Mouse (Mus musculus): ENCODE results near the gene Ubl3.

The Ubl3 gene

DNA sequence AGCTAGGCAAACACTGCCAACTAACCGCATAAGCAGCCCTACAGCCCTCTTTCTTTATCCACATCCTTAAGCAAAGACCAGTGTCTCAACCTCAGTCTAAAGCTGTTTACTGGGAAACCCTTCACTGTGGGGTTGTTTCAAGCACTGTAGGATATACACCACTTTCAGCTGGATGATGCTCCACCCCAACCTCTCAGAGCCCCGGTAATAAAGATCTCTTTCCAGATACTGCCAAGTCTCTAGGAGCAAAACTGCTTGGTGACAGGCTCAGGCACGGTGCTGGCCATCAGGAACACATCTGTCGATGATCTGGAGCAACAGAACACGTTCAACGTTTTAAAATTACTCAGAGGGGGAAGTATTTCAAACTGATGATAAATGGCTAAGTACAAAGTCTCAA lies 25.0 kb downstream of the Ubl3 start:
- DNase-seq (ENCODE audit: low spot score) = no peak

DNA sequence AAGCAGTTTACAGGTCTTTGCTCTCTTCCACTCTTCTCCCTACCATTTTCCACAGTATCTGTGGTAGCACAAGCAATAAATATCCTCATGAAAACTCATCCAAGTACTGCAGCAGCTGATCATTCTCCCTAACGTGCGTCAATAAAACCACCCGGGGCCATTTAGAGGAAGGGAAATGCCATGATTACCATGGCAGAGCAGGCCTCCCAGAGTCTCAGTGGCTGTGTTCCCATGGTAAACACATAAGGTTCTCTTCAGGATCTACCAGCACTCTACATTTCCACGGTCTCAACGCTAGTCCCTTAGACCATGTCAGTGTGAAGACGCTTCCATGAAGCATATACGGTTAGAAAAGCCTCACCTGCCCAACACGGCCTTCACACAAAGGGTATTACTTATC lies 26.0 kb downstream of the Ubl3 start:
- DNase-seq (ENCODE audit: low spot score) = no peak

DNA sequence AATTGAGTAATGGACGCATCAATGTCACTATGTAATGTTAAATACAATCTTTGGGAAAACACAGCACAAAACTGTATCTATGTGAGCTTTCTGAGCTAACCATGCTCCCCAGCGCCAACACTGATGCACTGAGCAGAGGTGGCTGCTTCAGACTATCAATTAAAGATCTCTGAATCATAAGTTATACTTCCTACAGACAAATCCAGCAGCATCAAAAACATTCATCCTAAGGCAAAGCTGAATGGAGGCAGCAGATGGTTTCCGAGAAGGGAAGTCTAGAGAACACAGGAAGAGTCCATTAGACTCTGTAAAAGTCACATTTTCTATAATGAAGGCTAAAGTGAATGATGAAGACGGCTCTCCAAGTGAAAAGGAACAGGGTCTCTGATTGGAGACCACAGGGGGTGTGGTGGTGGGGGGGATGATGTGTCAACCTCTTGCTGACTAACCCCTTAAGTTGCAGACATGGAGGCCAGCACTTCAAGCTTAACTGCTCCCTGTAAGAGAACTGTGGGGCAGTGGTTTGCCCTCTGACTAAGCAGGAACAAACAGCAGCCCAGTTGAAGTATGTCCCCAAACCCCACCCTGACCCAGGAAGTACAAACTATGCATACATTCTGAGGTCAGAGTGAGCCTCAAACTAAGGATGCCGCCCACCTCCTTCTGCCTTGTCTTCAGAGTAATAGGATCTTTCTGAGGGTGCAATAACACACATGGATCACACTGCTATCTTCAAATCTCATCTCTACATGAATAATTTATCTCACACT lies 29.2 kb downstream of the Ubl3 start:
- DNase-seq (ENCODE audit: low spot score) = no peak

DNA sequence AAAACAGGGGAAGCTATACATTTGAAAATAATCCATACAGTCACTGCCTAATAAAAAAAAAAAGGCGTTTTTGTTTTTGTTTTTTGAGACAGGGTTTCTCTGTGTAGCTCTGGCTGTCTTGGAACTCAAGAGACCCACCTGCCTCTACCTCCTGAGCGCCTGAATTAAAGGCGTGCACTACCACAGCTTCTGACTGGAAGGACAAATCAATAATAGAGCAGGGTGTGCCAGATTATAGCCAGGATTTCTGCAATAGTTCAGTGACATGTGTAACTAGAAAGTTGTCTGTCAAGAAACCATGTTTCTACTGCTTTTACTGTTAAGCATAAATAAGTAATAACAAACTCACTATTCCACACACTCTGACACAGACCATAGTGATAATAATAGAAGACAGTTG lies 30.2 kb downstream of the Ubl3 start:
- DNase-seq (ENCODE audit: low spot score) = no peak

DNA sequence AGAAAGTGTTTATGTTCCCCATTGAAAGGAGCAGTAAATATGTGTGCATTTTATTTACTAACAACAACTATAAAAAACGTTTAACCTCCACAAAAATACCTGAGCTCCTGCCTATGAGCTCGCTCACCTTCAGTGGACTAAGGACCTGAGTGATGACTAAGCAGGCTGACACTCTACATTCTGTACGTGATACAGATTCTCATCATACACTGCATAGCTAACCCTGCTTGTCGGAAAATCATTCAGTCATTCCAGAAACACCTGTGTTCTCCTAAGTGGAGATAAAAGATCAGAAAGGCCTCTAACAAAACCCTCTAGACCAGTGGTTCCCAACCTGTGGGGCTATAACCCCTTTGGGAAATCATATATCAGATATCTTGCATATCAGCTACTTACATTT lies 35.1 kb downstream of the Ubl3 start:
- DNase-seq (ENCODE audit: low spot score) = no peak

DNA sequence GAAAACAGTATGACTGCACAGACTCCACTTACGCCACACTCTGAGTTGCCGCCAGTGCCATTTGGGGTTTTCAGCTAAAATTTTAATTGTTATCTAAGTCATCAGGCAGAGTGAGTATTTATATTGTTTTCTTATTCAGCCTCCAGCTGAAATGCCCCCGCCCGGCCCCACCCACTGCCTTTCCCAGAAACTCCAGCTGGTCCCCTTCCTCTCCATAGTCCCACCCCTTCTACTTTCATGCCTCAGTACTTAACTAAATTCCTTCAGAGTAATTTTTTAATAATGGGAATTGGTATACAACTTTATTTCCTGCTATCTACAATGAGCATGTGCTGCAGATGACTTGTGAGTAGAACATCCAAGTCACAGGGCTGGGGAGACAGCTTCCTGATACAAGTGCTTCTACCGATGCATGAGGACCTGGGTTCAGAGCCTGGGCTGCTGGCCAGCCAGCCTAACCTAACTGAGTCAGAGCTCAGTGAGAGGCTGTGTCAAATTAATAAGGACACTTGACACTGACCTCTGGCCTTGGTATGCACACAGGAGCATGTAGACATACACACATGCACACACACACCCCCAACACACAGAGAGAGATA lies 40.4 kb downstream of the Ubl3 start:
- no peak for DNase-seq (ENCODE audit: low spot score)

DNA sequence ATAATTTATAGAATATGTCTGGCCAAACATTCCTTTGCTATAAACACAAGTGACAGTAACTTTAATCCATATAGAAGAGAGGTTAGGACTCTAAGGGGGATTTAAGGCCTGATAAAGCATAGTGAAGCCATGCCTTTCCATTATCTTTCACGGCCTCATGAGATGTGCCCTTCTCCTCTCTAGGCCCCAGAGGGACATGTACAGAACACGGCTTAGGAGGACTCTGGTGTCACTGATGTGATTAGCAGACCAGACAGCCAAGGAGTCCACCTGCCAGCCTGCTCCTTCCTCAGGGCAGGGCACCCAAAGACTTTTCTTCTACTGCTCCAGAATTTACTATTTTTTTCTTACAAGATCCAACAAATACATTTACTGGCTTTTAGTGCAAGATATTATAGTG lies 42.3 kb downstream of the Ubl3 start:
- DNase-seq (ENCODE audit: low spot score) = no peak

DNA sequence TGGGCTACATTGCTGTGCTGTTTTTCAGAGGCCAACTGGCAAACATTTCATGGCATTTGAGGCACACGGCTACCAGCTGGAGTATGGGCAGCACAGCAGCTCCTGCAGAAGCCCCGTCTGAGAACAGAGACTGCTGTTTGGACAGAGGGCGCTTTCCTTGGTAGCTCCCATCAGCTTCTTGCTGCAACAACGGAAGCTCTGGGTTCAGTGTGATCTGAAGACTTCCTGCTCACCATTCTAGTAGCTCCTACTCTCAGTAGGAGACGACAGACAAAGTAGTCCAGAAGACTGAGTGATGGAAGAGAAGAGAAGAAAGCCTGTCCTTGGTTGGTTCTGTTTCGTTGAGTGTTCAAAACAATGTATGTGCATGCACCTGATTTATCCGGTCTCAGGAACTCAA lies 42.9 kb downstream of the Ubl3 start:
- no peak for DNase-seq (ENCODE audit: low spot score)

DNA sequence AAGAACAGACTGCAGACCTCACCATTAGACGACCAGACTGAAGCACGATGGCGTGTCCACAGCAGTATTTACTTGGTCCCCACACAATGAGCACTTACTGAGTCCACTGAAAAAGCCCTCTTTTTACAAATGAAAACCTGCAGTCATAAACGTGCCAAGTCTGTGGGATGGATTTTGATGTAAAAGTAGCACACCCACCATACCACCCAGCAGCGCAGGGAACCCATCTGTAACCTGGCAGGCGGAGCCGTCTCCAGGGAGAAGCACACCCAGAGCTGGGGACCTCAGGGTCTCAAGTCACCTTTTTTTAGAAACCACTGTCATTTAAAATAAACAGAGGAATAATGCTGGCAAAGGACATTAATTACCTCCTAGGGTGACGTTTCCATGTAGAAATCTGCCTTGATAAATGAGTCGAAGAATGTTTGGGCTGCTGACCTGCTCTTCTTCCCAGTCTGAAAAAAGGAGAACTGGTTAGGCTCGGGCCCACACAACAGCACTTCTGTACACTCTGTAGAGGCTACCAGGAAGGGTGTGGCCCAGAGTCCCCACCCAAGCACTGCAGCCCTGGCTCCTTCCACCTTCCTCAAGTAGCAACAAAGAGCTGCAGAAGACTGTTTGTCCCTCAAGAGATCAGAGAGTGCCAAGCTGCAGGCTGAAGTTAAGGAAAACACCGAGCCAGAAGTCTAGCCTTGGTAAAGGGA lies 43.5 kb downstream of the Ubl3 start:
- no peak for DNase-seq (ENCODE audit: low spot score)

DNA sequence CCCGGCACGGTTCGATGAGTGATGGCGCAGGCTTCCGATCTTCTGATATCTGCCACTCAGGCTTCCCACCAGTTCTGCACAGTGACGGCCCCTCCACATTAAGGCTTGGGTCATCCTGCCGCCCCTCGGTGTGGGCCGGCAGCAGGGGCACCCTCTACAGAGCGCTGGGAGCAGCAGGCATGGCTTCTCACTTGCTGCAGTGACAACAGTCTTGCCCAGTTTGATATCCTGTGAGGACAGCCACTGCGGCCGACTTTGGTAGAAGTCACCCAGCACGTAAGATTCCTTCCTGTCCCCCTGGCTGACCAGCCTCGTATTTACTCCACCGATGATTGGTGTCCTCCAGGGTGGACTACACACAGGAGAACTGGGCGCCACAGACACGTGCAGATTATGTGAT lies 47.2 kb downstream of the Ubl3 start:
- no peak for DNase-seq (ENCODE audit: low spot score)

DNA sequence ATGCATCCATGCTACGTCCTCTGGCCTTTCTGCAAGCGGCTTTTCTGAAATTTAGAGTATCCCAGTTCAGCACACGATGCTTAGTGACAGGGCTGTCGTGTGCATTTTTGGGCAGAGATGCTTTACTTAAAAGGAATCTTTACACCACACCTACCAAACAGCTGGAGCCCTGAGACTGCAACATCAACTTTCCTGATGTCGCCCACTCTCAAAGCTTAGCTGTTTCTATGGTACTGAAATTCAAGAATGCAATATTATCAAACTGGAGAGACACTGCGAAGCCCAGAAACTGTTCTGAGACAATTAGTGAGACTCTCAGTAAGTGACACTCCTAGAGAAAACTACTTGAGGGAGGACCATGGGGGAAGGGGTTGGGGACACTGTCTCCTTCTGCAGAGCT lies 50.4 kb downstream of the Ubl3 start:
- DNase-seq (ENCODE audit: low spot score) = no peak

DNA sequence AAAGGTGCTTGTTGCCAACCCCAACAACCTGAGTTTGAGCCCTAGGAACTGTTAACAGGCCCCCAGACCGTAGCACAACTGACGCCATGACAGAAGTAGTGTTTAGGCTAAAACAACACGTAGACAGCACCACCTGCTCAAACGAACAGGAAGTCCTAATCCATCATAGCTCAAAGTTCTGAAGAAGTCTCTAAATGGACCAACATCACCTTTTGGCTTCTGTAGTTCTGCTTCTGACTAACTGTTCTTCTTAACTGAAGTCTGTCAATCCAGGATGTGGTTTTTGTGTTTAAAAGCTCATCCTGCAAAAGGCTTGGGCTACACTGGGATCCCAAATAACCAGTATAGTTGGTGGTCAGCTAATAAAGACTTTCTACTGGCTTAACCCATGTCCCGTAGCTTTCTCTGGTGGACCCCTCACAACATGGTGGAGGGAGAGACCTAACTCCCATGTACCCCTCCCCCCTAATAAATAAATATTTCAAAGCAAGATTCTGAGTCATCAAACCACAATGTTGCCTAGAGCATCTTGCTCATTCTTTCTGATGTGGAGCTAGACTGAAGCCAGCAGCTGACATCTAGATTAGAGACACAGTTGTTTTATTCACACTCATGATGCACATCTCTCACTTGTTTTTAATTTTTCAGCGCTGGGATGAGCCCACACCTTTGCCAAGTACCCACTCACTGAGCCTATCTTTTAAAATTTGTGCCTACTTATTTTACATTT lies 51.2 kb downstream of the Ubl3 start:
- no peak for DNase-seq (ENCODE audit: low spot score)

DNA sequence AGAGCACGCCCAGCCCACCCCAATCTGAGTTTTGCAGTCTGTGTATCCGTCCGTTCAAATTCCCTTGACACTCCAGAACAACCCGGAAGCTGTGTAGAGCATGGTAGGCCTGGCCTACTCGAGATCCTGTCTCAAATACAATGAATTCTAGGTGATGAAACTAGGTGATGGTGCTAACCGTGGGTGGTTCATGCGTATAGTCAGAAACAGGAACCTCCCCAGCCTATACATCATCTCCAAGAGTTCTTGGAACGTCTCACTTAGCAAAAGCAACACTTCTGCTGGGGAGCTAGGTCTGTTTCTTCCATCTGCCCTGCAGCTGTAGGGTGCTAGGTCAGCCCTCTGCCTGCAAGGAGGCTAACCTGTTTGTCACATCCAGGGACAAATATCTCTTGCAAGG lies 52.1 kb downstream of the Ubl3 start:
- no peak for DNase-seq (ENCODE audit: low spot score)

DNA sequence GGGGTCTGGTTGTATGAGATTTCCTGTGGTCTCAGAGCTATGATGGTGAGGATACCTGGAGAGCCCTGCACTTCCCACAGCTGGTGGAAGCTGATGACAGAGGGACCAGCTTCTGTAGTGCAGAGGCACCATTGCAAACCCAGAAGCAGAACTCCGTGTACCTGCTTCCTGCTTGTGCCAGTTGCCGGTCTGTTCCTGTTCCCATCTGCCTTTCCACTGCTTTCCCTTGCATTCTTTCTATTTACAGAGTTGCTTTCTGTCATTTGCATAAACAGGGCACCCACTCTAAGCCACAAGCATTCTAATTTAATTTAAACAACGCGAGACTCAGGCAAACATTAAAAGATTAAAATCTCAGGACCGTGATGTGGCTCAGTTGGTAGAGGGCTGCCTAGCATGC lies 53.0 kb downstream of the Ubl3 start:
- DNase-seq (ENCODE audit: low spot score) = no peak

DNA sequence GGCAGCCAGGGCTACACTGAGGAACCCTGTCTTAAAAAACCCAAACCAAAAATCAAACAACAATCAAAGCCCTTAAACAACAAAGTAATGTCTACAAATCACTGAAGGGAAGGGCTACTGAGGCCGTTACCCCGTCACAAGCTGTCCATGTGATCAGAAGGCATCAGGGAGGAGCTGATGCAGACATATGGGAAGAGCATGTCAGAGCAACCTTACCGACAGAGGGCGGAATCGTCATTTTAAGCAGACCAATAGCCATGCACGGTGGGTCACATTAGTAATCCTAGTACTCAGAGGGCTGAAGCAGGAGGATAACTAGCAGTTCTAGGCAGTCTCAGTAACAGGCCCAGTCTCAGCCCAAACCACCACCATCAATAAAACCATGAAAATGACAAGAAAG lies 56.6 kb downstream of the Ubl3 start:
- DNase-seq (ENCODE audit: low spot score) = no peak

DNA sequence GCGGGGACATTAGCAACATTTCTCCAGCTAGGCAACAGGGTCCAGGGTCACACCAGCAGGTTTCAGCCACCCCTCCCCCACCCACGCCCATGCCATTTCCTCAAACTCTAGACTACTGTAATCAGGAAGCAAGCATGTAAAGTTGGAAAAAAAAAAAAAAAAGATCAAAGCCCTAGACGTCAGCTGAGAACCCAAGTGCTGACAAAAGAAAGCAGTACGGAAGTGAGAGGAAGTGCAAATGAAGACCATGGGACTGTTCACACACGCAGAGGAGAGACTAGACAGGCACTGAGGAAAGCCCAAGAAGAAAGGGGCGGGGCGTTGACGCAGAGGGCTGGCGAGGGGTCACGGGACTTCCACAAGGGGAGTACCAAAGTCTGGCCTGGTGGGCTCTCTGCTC lies 57.4 kb downstream of the Ubl3 start:
- no peak for DNase-seq (ENCODE audit: low spot score)

DNA sequence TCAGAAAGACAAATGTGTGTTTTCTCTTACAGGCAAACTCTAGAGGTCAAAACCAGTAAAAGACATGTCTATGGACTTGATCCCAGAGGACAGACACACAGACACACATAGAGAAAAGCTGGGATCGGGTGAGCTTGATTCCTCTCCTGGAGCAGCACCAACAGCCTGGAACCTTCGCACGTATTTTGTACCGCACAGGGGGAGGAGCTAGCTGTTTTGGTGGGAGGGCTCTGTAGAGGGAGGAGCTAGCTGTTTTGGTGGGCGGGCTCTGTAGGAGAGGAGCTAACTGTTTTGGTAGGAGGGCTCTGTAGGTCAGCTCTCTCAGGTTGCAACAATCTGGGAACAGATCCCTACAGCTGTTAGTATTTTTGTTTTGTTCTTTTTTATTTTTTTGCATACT lies 58.3 kb downstream of the Ubl3 start:
- DNase-seq (ENCODE audit: low spot score) = no peak

DNA sequence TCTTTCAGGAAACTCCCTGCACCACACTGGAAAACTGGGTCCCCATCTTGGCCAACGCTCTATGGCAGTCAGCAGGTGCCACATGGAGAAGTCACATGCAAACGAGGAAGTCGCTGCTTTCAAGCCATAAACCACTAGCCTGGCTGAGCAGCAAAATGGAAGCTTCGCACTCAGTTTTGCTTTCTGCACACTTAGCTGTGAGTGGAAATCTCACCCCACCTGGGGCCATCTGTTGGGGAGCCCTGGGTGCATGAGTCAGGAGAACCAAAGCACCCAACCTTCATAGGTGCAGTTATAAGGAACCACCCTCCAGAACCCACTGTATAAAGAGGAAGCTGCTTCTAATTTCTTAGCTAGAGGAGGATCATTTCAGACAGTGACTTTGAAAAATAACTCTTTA lies 59.6 kb downstream of the Ubl3 start:
- DNase-seq (ENCODE audit: low spot score) = no peak

DNA sequence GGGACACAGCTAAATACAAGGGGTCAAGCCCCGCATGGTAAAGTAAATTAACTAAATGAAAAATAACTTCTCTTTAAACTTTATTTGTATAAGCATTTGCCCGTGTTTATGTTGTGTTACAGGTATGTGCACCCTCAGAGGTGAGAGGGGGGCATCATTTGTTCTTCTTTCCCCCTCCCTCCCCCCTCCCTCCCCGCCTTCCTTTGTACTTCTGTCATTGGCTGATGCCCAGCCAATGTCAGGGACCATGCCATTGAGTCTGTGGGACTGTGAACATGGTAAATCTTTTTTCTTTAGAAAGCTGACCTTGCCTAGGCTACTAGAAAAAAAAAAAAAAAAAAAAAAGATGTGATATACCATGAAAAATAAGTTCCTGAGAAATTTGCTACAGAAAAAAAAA lies 62.2 kb downstream of the Ubl3 start:
- DNase-seq (ENCODE audit: low spot score) = no peak

DNA sequence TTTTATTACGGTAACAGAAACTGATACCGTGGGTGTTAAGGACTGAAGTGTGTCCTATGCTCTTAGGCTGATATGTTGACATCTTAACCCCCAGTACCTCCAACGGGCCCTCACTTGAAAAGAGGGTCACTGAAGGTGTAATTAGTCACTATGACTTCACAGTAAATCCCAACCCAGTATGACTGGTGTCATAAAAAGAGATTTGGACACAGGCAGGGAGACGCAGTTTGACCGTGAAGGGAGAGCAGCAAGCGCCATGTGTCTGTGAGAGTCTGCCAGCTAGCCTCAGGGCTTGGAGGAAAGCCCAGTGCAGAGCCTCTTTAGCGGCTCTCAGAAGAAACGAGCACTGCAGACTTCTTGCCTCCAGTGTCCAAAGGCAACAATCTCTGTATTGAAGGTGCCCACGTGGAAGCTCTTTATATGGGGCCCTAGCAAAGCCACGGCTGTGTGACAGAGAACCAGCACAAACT lies 62.8 kb downstream of the Ubl3 start:
- DNase-seq (ENCODE audit: low spot score) = peak; percentile 37

DNA sequence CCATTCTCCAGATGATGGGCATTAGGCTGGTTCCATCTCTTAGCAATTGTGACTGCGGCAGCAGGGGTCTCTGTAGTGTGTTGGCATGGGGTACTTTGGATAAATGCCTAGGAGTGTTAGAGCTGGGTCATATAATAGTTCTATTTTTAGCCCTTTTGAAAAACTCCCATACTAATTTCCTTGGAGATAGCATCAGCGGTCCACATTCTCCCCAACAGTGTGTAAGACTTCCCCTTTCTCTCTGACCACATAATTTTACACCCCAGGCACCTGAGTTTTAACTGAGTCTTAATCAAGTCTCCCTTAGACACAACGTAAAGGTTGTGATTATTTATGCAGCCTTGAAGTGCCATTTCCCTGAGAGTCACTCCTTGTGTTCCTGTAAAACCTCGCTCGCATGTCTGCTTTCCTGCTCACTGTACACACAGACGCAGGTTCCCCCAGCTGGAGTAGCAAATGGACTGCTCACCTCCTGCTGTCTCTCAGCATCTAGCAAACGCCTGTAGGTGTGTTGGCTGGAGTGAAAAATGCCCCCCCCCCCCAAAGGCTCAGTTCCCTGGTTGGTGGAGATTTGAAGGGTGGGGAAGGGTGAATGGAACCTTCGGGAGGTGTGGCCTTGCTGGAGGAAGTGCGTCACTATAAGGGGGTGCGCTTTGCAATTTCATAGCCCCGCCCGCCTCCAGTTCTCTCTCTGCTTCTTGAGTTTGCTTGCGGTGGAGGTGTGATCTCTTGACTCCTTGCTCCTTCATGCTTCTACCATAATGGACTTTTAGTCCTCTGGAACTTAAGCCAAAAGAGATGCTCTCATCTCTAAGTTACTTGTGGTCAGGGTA lies 63.5 kb downstream of the Ubl3 start:
- DNase-seq (ENCODE audit: low spot score) = peak; percentile 42

DNA sequence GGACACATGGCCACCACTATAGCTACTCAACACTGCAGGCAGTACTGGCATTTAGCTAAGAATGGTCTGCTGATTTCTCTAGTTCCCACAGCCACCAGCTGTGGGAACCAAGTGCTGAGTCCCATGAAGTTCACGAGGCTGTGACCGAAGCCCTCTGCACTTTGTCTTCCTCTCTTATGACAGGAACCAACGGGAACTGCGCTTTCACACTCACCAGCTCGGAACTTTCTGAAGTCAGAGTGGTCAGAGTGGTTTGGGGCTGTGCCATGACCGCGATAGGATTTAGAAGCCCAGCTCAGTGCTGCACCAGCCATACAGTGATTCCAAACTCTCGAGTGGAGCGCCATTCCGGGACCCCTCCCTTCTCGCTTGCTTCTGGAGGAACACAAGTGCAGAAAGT lies 66.4 kb downstream of the Ubl3 start:
- DNase-seq (ENCODE audit: low spot score) = no peak

Data from layer of hippocampus, adult 11-12 months (tissue).